Mouse (Mus musculus) gastrocnemius, adult 8-10 months (tissue): ENCODE measurements around the gene Tmem81. TPM values are rescaled to one million over a fixed set of nuclear protein-coding genes. Genes with fewer than 3 reads are reported as not detected.

Experiments used
- total RNA-seq, 4 experiments: library from RNA; stranded (reverse); gene quantifications; 2 replicates each; pipeline ENCODE4 v1.2.4; 2022

The Tmem81 gene
- total RNA-seq, 4 experiments from 2014 or later, result 1.2 to 1.9 (median 1.3) TPM

Other genes with a start within 250 kb of the Tmem81 start
- gene Klhdc8a, start 207.6 kb upstream of the Tmem81 start, total RNA-seq, result under 1 TPM; 0.07 to 0.32 (median 0.17) TPM
- under 1 TPM; 0.45 to 0.94 (median 0.52) TPM for gene Nuak2, start 190.1 kb upstream of the Tmem81 start, total RNA-seq
- gene Tmcc2, start 114.9 kb upstream of the Tmem81 start, total RNA-seq, result 10 to 100 TPM; 38.8 to 60.0 (median 49.4) TPM
- gene Dstyk, start 88.7 kb upstream of the Tmem81 start, total RNA-seq, result 10 to 100 TPM in 1 of 4 experiments, 1 to 10 TPM in 3; 7.7 to 11.2 (median 8.5) TPM
- gene Rbbp5, start 28.9 kb upstream of the Tmem81 start, total RNA-seq, result 10 to 100 TPM; 17.6 to 21.6 (median 19.1) TPM
- gene Cntn2, start 37.0 kb downstream of the Tmem81 start, total RNA-seq, result not detected
- under 1 TPM; 0.10 to 0.72 (median 0.22) TPM for gene Nfasc, start 235.6 kb downstream of the Tmem81 start, total RNA-seq